Mouse (Mus musculus) kidney, adult 11 months (tissue): ENCODE results near the gene Rbbp5.

Experiments used
- DNase-seq: peaks from one replicate; pipeline ENCODE4 v3.0.0; 2022

The Rbbp5 gene

GRCm38 (mm10) chr1:132506058-132506457 lies 28.9 kb downstream of the Rbbp5 start, which contains the start of gene Tmem81:
Gene Tmem81 (plus strand): TSS chr1:132506230.
- no peak for DNase-seq

GRCm38 (mm10) chr1:132506656-132507055 lies 29.5 kb downstream of the Rbbp5 start:
- DNase-seq = no peak

- no peak for DNase-seq
Measured at GRCm38 (mm10) chr1:132509771-132510170, 32.6 kb downstream of the Rbbp5 start.

- DNase-seq = no peak
Measured at GRCm38 (mm10) chr1:132511521-132511920, 34.4 kb downstream of the Rbbp5 start.

GRCm38 (mm10) chr1:132512106-132512505 lies 34.9 kb downstream of the Rbbp5 start:
- no peak for DNase-seq

GRCm38 (mm10) chr1:132515339-132515738 lies 38.2 kb downstream of the Rbbp5 start:
- DNase-seq = no peak

GRCm38 (mm10) chr1:132516776-132517175 lies 39.6 kb downstream of the Rbbp5 start:
- no peak for DNase-seq

GRCm38 (mm10) chr1:132518621-132519020 lies 41.5 kb downstream of the Rbbp5 start:
- DNase-seq = no peak

GRCm38 (mm10) chr1:132519734-132520133 lies 42.6 kb downstream of the Rbbp5 start:
- DNase-seq = peak; percentile 33

- peak; percentile 45 for DNase-seq
Measured at GRCm38 (mm10) chr1:132520764-132521163, 43.6 kb downstream of the Rbbp5 start.

GRCm38 (mm10) chr1:132523048-132523447 lies 45.9 kb downstream of the Rbbp5 start:
- no peak for DNase-seq

GRCm38 (mm10) chr1:132523920-132524319 lies 46.8 kb downstream of the Rbbp5 start:
- DNase-seq = no peak

GRCm38 (mm10) chr1:132525832-132526231 lies 48.7 kb downstream of the Rbbp5 start:
- peak; percentile 17 for DNase-seq

- no peak for DNase-seq
Measured at GRCm38 (mm10) chr1:132528071-132528470, 50.9 kb downstream of the Rbbp5 start.

- DNase-seq = no peak
Measured at GRCm38 (mm10) chr1:132528647-132529334, 51.6 kb downstream of the Rbbp5 start.

GRCm38 (mm10) chr1:132530631-132531191 lies 53.5 kb downstream of the Rbbp5 start:
- no peak for DNase-seq

GRCm38 (mm10) chr1:132532521-132532920 lies 55.4 kb downstream of the Rbbp5 start:
- no peak for DNase-seq

GRCm38 (mm10) chr1:132533840-132534239 lies 56.7 kb downstream of the Rbbp5 start:
- no peak for DNase-seq

- no peak for DNase-seq
Measured at GRCm38 (mm10) chr1:132535541-132535940, 58.4 kb downstream of the Rbbp5 start.

GRCm38 (mm10) chr1:132536416-132536815 lies 59.3 kb downstream of the Rbbp5 start:
- DNase-seq = no peak

GRCm38 (mm10) chr1:132537736-132538135 lies 60.6 kb downstream of the Rbbp5 start:
- DNase-seq = no peak

- no peak for DNase-seq
Measured at GRCm38 (mm10) chr1:132540701-132541100, 63.5 kb downstream of the Rbbp5 start.

GRCm38 (mm10) chr1:132541171-132541823 lies 64.1 kb downstream of the Rbbp5 start:
- DNase-seq = peak; percentile 23
